Mouse (Mus musculus) heart, postnatal 0 days (tissue): Measurements from ENCODE around the gene Slc24a4. TPM values are rescaled to one million over a fixed set of nuclear protein-coding genes. Genes with fewer than 3 reads are reported as not detected.

Experiments used
- ATAC-seq: fragments of 200-750 bp; cut with Nextera tagmentation; 2 replicates; pipeline ENCODE4 v1.8.0; 2017; ENCODE audit warnings: low read depth, moderate number of reproducible peaks, moderate library complexity; ENCODE audit not compliant: insufficient read depth
- DNase-seq: peaks from one replicate; pipeline ENCODE4 v3.0.0-alpha.2; 2016; ENCODE audit warnings: low spot score
- H3K27ac ChIP-seq: fragments of 300-500 bp; sonication (generic); 2 replicates; pipeline ENCODE4 v1.5.1; 2014; ENCODE audit warnings: low read depth, mild to moderate bottlenecking
- H3K27me3 ChIP-seq: fragments of 300-500 bp; sonication (generic); 2 replicates; pipeline ENCODE4 v1.6.1; 2014; ENCODE audit warnings: low read length, mixed read lengths; ENCODE audit not compliant: control insufficient read depth, insufficient read depth
- H3K36me3 ChIP-seq: fragments of 300-500 bp; sonication (generic); replicated peaks from 2 replicates; pipeline ENCODE4 v1.6.1; 2014; ENCODE audit warnings: low read length, mixed read lengths; ENCODE audit not compliant: control insufficient read depth, insufficient read depth
- H3K4me1 ChIP-seq: fragments of 300-500 bp; sonication (generic); 2 replicates; pipeline ENCODE4 v1.6.1; 2014; ENCODE audit warnings: antibody characterized with exemption; ENCODE audit not compliant: control insufficient read depth, insufficient read depth
- H3K4me2 ChIP-seq: fragments of 300-500 bp; sonication (generic); 2 replicates; pipeline ENCODE4 v1.6.1; 2014; ENCODE audit warnings: low read depth, mild to moderate bottlenecking, low read length, moderate library complexity
- H3K4me3 ChIP-seq: fragments of 300-500 bp; sonication (generic); 2 replicates; pipeline ENCODE4 v1.5.1; 2014; ENCODE audit warnings: low read depth, low read length
- H3K9ac ChIP-seq: fragments of 300-500 bp; sonication (generic); replicated peaks from 2 replicates; pipeline ENCODE4 v1.6.1; 2014; ENCODE audit warnings: low read depth, low read length, mixed read lengths
- H3K9me3 ChIP-seq: fragments of 300-500 bp; sonication (generic); replicated peaks from 2 replicates; pipeline ENCODE4 v1.6.1; 2016; ENCODE audit warnings: low read length; ENCODE audit not compliant: control insufficient read depth
- CTCF ChIP-seq: IDR thresholded peaks from 2 replicates; pipeline ENCODE4 v1.5.1; 2016; ENCODE audit warnings: antibody characterized with exemption, control low read depth, low read depth
- EP300 ChIP-seq: IDR thresholded peaks from 2 replicates; pipeline ENCODE4 v1.6.1; 2016; ENCODE audit warnings: antibody characterized with exemption, low read depth
- WGBS: fragments of 180-500 bp; shearing (Covaris S2); extraction: QIAGEN DNeasy Blood & Tissue Kit; methylation state at CpG from one replicate; pipeline ENCODE4 v1.1.7; 2014; 5-methylcytosine and 5-hydroxymethylcytosine counted together
- polyA plus RNA-seq: library from polyadenylated mRNA; unstranded; fragments of >200 nt; fragmentation: Nextera tagmentation; extraction: Ambion mirVana; gene quantifications from 2 replicates; pipeline ENCODE4 v1.2.1, GENCODE M21; 2015
- total RNA-seq: library from RNA; depleted of rRNA; stranded (reverse); fragments of >200 nt; gene quantifications from 2 replicates; pipeline ENCODE4 v1.2.3, GENCODE M21; 2014; ENCODE audit warnings: low replicate concordance

Gene Slc24a4
- total and polyA plus RNA-seq, 2 experiments from 2014 or later = 0.99 to 2.2 TPM

DNA sequence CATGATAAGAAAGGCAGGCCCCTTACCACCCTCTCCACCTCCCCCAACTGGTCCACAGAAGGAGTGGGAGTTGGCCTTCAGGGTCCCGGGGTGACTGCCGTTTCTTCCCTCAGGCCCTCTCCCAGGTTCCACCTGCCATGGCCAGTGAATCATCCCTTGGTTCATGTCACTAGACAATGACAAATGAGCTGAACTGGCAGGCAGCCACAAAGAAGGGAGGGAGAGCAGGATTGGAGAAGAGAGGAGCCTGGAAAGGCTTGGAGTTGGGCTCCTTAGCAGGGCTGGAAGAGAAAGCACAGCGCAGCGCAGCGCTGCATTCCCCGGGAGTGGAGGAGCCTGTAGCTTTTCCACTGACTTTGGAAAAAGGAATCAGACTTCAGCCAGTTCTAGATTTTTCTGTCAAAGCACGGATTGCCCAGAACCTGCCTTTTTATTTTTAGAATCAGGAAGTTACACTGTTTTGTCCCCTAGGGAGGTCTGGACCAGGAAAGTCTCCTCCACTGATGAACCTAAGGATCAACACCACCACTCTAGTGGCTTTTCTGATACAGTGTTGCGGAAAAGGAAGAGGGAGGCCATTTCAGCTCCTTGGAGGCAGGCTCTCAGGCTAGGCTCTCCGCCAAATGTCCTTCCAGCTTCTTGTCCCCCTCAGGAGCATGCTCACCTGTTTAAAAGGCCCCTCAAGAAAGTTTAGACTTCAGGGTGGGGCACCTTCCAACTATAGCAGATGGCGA is 158.3 kb downstream of the Slc24a4 start:
- Histone ChIP-seq H3K27me3 (no peaks in the 10 kb centered on the region), H3K4me2 (peak overlapping the region; percentile 84), H3K36me3 (no peaks in the 10 kb centered on the region), H3K9me3 (no peaks in the 10 kb centered on the region), H3K4me1 (peaks cover 50% of the 10 kb centered on the region), H3K27ac (peak overlapping the region; percentile 79), H3K4me3 (no peak overlapping the region), H3K9ac (no peak overlapping the region)
- peak; percentile 12 for DNase-seq
- 46% methylated on average over 10 of the region's 10 CpGs for WGBS
- peak; percentile 31; the same call in 1 of the 2 replicates for TF ChIP-seq EP300
- TF ChIP-seq CTCF = no peak
- no peak for ATAC-seq

DNA sequence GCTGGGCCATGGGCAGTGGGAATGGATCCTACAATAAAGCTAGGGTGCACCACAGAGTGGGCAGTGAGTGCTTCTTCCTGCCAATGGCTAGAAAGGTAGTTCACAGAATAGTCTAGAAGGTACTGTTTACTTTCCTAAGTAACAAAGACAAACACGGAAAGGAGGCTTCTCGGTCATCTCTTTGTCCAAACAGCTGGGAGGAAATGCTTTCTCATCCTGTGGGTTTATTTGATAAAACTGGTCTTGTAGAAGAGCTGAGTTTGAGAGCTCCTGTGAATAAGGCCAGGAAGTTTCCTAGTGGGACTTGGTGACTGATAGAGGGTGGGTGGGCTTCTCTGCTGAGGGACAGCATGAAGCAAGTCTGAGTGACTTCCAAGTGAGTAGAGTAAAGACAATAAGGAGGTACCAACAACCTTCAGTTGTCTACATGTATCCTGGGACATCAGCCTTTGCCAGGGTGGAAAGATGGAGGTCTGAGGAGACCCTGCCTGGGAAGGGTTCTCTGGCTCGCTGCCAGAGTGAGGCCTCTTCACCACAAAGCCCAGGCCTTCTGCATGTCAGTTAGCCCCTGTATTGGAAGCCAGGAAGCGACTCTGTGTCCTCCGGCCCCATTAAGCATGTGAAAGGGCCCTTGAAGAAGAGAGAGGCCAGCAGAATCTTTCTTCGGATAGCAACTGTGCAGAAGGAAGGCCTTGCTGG is 159.5 kb downstream of the Slc24a4 start:
- ATAC-seq = no peak
- H3K36me3 ChIP-seq = no peaks in the 10 kb centered on the region
- peaks cover 60% of the 10 kb centered on the region for H3K4me1 ChIP-seq
- peak overlapping the region; percentile 79 for H3K27ac ChIP-seq
- H3K27me3 ChIP-seq = no peaks in the 10 kb centered on the region
- no peak for TF ChIP-seq EP300
- TF ChIP-seq CTCF = no peak
- no peak for DNase-seq
- H3K9ac ChIP-seq = no peak overlapping the region
- no peak overlapping the region for H3K4me2 ChIP-seq
- WGBS = 49% methylated on average over 6 of the region's 6 CpGs
- H3K4me3 ChIP-seq = no peak overlapping the region
- no peaks in the 10 kb centered on the region for H3K9me3 ChIP-seq

DNA sequence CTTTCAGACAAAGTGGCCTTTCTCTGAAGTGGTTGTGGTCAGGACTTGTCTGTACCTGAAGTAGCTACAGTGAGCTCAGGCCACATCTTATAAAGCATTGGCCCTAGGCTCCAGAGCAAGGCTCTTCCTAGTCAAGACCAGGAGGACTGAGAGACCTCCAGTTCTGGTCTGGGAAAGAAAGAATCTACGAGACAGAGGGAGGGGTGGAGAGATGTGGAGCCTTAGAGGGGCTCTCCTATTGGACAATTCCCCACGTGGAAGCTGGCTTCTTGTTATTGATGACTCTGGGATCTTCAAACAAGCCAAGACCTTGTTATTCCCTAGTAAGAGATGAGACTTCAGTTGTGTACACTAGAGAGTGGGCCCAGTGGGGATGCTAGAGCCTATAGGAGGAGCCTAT is 160.3 kb downstream of the Slc24a4 start:
- no peak overlapping the region for H3K9ac ChIP-seq
- 66% methylated on average over 2 of the region's 2 CpGs for WGBS
- no peak overlapping the region for H3K4me3 ChIP-seq
- H3K36me3 ChIP-seq = no peaks in the 10 kb centered on the region
- peaks cover 64% of the 10 kb centered on the region for H3K4me1 ChIP-seq
- no peak overlapping the region for H3K27ac ChIP-seq
- ATAC-seq (no peak), DNase-seq (no peak)
- TF ChIP-seq CTCF (no peak), EP300 (no peak)
- no peak overlapping the region for H3K4me2 ChIP-seq
- H3K27me3 ChIP-seq = no peaks in the 10 kb centered on the region
- no peaks in the 10 kb centered on the region for H3K9me3 ChIP-seq

DNA sequence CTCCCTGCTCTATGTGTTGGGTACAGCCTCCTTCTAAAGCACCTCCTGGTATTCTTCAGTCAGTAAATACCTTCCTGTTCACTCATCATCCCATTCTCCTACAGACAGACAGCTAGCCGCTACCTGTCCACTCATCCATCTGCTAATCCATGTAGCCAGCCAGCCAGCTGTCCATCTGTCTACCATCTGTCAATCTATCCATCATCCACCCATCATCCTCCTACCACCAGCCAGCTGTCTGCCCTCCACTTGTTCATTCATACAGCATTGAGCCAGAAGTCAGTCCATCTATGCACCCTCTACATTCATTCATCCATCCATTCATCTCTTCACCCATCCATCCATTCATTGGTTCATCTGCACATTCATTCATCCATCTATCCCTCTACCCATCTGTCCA is 161.0 kb downstream of the Slc24a4 start:
- H3K4me3 ChIP-seq = no peak overlapping the region
- no peak for DNase-seq
- 97% methylated on average over 1 of the region's 1 CpGs for WGBS
- no peaks in the 10 kb centered on the region for H3K27me3 ChIP-seq
- H3K9me3 ChIP-seq = no peaks in the 10 kb centered on the region
- TF ChIP-seq CTCF (no peak), EP300 (no peak)
- peaks cover 61% of the 10 kb centered on the region for H3K4me1 ChIP-seq
- H3K9ac ChIP-seq = no peak overlapping the region
- H3K36me3 ChIP-seq = no peaks in the 10 kb centered on the region
- ATAC-seq = no peak
- H3K27ac ChIP-seq = no peak overlapping the region
- no peak overlapping the region for H3K4me2 ChIP-seq

DNA sequence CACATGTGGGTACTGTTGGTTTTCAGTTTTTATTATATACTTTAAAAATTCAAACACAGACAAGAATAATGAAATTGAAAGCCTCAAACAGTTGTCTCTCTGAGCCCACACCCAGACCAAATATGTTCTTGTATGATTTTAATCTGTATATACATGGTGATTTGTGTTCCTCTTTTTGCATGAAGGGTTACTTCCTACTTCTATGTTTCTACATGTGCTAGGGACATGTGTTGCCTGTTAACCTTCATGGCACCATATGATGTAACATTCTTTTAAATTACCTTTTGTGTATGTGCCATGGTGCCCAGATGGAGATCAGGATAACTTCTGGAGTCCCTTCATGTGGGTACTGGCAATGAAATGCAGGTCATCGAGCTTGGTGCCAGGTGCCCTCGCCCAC is 162.1 kb downstream of the Slc24a4 start:
- H3K36me3 ChIP-seq = no peaks in the 10 kb centered on the region
- H3K9me3 ChIP-seq = no peaks in the 10 kb centered on the region
- no peak for ATAC-seq
- no peak overlapping the region for H3K27ac ChIP-seq
- no peaks in the 10 kb centered on the region for H3K27me3 ChIP-seq
- TF ChIP-seq EP300 = no peak
- no peak for TF ChIP-seq CTCF
- no peak overlapping the region for H3K9ac ChIP-seq
- WGBS = 89% methylated on average over 2 of the region's 2 CpGs
- H3K4me3 ChIP-seq = no peak overlapping the region
- H3K4me1 ChIP-seq = peaks cover 54% of the 10 kb centered on the region
- H3K4me2 ChIP-seq = no peak overlapping the region
- DNase-seq = no peak
